8 mouse cellular contexts compared by ENCODE assay signal in genomic region chr14:30548965-30549776, GRCm38 (mm10). TPM values are rescaled to one million over a fixed set of nuclear protein-coding genes. Genes with fewer than 3 reads are reported as not detected.
A peak's percentile ranks its signal among the peaks of the same experiment; 100 is the strongest.
DNase-seq lines count a peak whose midpoint lies in the region; ATAC-seq and TF ChIP-seq lines count a peak whose summit lies in the region.

No protein-coding gene starts in this region.

- WGBS in hindbrain, postnatal 0 days: under 1% methylated on average over 67 of the region's 69 CpGs

- TF ChIP-seq CTCF in hindbrain, postnatal 0 days (IDR thresholded peaks at IDR 0.05; ENCODE audit: low read depth): no peak
- TF ChIP-seq CTCF in left cerebral cortex, adult 2 months (IDR thresholded peaks at IDR 0.05): no peak; the same call in 1 of the 2 replicates

- H3K27ac ChIP-seq in hindbrain, postnatal 0 days: peak overlapping the region; percentile 97
- peak overlapping the region; percentile 95 for H3K27ac ChIP-seq in left cerebral cortex, adult 2 months

- intact Hi-C loops in left cerebral cortex, adult 2 months (cut with DNase I): loop anchor here (2.0 kb wide), 1 partner anchor 24 kb away; no protein-coding TSS in a partner anchor

- no peaks in the 10 kb centered on the region for H3K36me3 ChIP-seq in hindbrain, postnatal 0 days (ENCODE audit: insufficient read depth, low read length)

- peak overlapping the region; percentile 94 for H3K4me2 ChIP-seq in hindbrain, postnatal 0 days (ENCODE audit: low read depth, low read length)

- DNase-seq in T-cell, adult 2 months (ENCODE audit: low spot score): peak; percentile 88
- peak; percentile 89 to 95 for DNase-seq in cerebellum, postnatal 36 days
- peak; percentile 95 for DNase-seq in gastrocnemius, adult 18-20 months (ENCODE audit: low spot score)
- peak; percentile 97 for DNase-seq in hindbrain, postnatal 0 days (ENCODE audit: low spot score)
- peak; percentile 91 to 94 for DNase-seq in left cerebral cortex, adult 2 months (ENCODE audit: extremely low spot score in 1 of 2, low spot score in 2 of 2)
- DNase-seq in right cerebral cortex, adult 2 months (ENCODE audit: low spot score in 2 of 2): peak; percentile 86 to 91
- DNase-seq in urinary bladder, postnatal 14 days (ENCODE audit: low spot score): peak; percentile 98

- ATAC-seq in hindbrain, postnatal 0 days: peak; percentile 94
- peak; percentile 78 for ATAC-seq in megakaryocyte, adult 5-6 weeks (ENCODE audit: poor library complexity, severe bottlenecking)

- H3K9me3 ChIP-seq in hindbrain, postnatal 0 days (ENCODE audit: low read length): no peaks in the 10 kb centered on the region

- H3K27me3 ChIP-seq in hindbrain, postnatal 0 days (ENCODE audit: insufficient read depth, low read length): no peaks in the 10 kb centered on the region

- H3K4me3 ChIP-seq in hindbrain, postnatal 0 days (ENCODE audit: low read length): peak overlapping the region; percentile 68
- H3K4me3 ChIP-seq in left cerebral cortex, adult 2 months: peak overlapping the region; percentile 80

- H3K4me1 ChIP-seq in hindbrain, postnatal 0 days (ENCODE audit: insufficient read depth, low read length): peaks cover 30% of the 10 kb centered on the region

- H3K9ac ChIP-seq in hindbrain, postnatal 0 days (replicated peaks; ENCODE audit: low read length): peak overlapping the region; percentile 82

RNA-seq across cellular contexts. Expression of gene Tkt, which starts 1.0 kb away (rescaled TPM):
- total RNA-seq in gastrocnemius, adult 18-20 months (2021): 10 to 100 TPM; 10.8 to 10.9 TPM
- total RNA-seq in hindbrain, postnatal 0 days (2014; rRNA removed): 388 and 429 TPM in 2 replicates
- 248 and 258 TPM in 2 replicates for polyA plus RNA-seq in hindbrain, postnatal 0 days (2015; fragmentation: Nextera tagmentation; extraction: Ambion mirVana)
- 100 to 1,000 TPM; 160 to 180 TPM for total RNA-seq in left cerebral cortex, adult 2 months (2021)
- 195 and 196 TPM in 2 replicates for total RNA-seq in megakaryocyte, adult 5-6 weeks (2015)
- 517 and 539 TPM in 2 replicates for total RNA-seq in megakaryocyte, adult 5-6 weeks (2017)

RNA-seq across cellular contexts. Expression of gene Cacna1d, which starts 57.9 kb away (rescaled TPM):
- under 1 TPM; 0.26 to 0.37 TPM for total RNA-seq in gastrocnemius, adult 18-20 months (2021)
- 22.0 and 27.6 TPM in 2 replicates for total RNA-seq in hindbrain, postnatal 0 days (2014; rRNA removed)
- polyA plus RNA-seq in hindbrain, postnatal 0 days (2015; fragmentation: Nextera tagmentation; extraction: Ambion mirVana): 6.1 and 6.9 TPM in 2 replicates
- total RNA-seq in left cerebral cortex, adult 2 months (2021): 10 to 100 TPM; 52.3 to 56.0 TPM
- 3.7 and 5.0 TPM in 2 replicates for total RNA-seq in megakaryocyte, adult 5-6 weeks (2015)
- 3.9 and 4.3 TPM in 2 replicates for total RNA-seq in megakaryocyte, adult 5-6 weeks (2017)

Comparison
In these comparisons a context has a peak if more than half of its experiments do, and no peak if none do; other contexts are left out.
1. Peak in every context shown above with its lines: DNase-seq, ATAC-seq, H3K4me3 ChIP-seq and H3K27ac ChIP-seq.
2. RNA of gene Tkt, which starts 1.0 kb away (total RNA-seq): 195 to 539 TPM in megakaryocyte, adult 5-6 weeks, 388 to 429 TPM in hindbrain, postnatal 0 days and 160 to 180 TPM in left cerebral cortex, adult 2 months; 10.8 to 10.9 TPM in gastrocnemius, adult 18-20 months; every median in the first group is over 10 times any median in the second.